ENCODE assay signal across 14 mouse cellular contexts in genomic region chr2:124888209-124888608, GRCm38 (mm10).
A peak's percentile ranks its signal among the peaks of the same experiment; 100 is the strongest.
DNase-seq lines count a peak whose midpoint lies in the region; ATAC-seq and TF ChIP-seq lines count a peak whose summit lies in the region.
"Had no signal": no experiment of that assay in that cellular context is flagged by ENCODE, and none has a peak within 500 bp of the region (broad histone marks: within the 10 kb centered on the region; RNA-seq: fewer than 3 reads in every experiment).

No protein-coding gene starts in this region.

- no peak overlapping the region for H3K4me2 ChIP-seq in lung, embryonic 14.5 days
- H3K4me2 ChIP-seq in heart, embryonic 11.5 days: no peak overlapping the region
- no peak overlapping the region for H3K4me2 ChIP-seq in liver, embryonic 15.5 days
- no peak overlapping the region for H3K4me2 ChIP-seq in hindbrain, embryonic 13.5 days
- H3K4me2 ChIP-seq: embryonic facial prominence, embryonic 15.5 days; forebrain, embryonic 15.5 days; midbrain, embryonic 12.5 days had no signal

- 25% methylated on average over 4 of the region's 4 CpGs for WGBS in lung, embryonic 14.5 days
- WGBS in heart, embryonic 11.5 days (ENCODE audit: insufficient replicate concordance): 13% methylated on average over 4 of the region's 4 CpGs
- WGBS in liver, embryonic 15.5 days (ENCODE audit: insufficient replicate concordance): 25% methylated on average over 4 of the region's 4 CpGs
- WGBS in hindbrain, embryonic 13.5 days: 57% methylated on average over 4 of the region's 4 CpGs

- ATAC-seq in frontal cortex, adult (ENCODE audit: low TSS enrichment): peak; percentile 50; the same call in 1 of the 2 replicates
- ATAC-seq in lung, embryonic 14.5 days (ENCODE audit: insufficient read depth): no peak
- ATAC-seq in heart, embryonic 11.5 days (replicated peaks; ENCODE audit: insufficient number of reproducible peaks, low FRiP score, low TSS enrichment): peak; percentile 65; the same call in 1 of the 2 replicates
- no peak for ATAC-seq in liver, embryonic 15.5 days (ENCODE audit: insufficient read depth)
- ATAC-seq in hindbrain, embryonic 13.5 days (ENCODE audit: low FRiP score): no peak
- ATAC-seq: forebrain, embryonic 15.5 days; inflammation-experienced regulatory T-cells, adult 6 months had no signal

- no peak for TF ChIP-seq CTCF in lung, embryonic 14.5 days (IDR thresholded peaks at IDR 0.05; ENCODE audit: low read depth)

- no peak overlapping the region for H3K9ac ChIP-seq in lung, embryonic 14.5 days
- no peak overlapping the region for H3K9ac ChIP-seq in heart, embryonic 11.5 days (ENCODE audit: low read depth, low read length)
- no peak overlapping the region for H3K9ac ChIP-seq in liver, embryonic 15.5 days
- H3K9ac ChIP-seq in hindbrain, embryonic 13.5 days: no peak overlapping the region
- H3K9ac ChIP-seq: embryonic facial prominence, embryonic 15.5 days; forebrain, embryonic 15.5 days; midbrain, embryonic 12.5 days had no signal

- no peaks in the 10 kb centered on the region for H3K27me3 ChIP-seq in lung, embryonic 14.5 days (ENCODE audit: insufficient read depth, low read length)
- no peaks in the 10 kb centered on the region for H3K27me3 ChIP-seq in heart, embryonic 11.5 days (ENCODE audit: control insufficient read depth, insufficient read depth, low read length)
- H3K27me3 ChIP-seq in liver, embryonic 15.5 days: no peaks in the 10 kb centered on the region
- H3K27me3 ChIP-seq in hindbrain, embryonic 13.5 days: no peaks in the 10 kb centered on the region
- H3K27me3 ChIP-seq: embryonic facial prominence, embryonic 15.5 days; forebrain, embryonic 15.5 days; midbrain, embryonic 12.5 days had no signal

- H3K4me3 ChIP-seq in lung, embryonic 14.5 days (ENCODE audit: low read depth, low read length): no peak overlapping the region
- H3K4me3 ChIP-seq in heart, embryonic 11.5 days (ENCODE audit: low read depth, low read length): no peak overlapping the region
- H3K4me3 ChIP-seq in liver, embryonic 15.5 days (replicated peaks): no peak overlapping the region
- no peak overlapping the region for H3K4me3 ChIP-seq in hindbrain, embryonic 13.5 days
- H3K4me3 ChIP-seq: embryonic facial prominence, embryonic 15.5 days; forebrain, embryonic 15.5 days; midbrain, embryonic 12.5 days had no signal

- H3K4me1 ChIP-seq in lung, embryonic 14.5 days (ENCODE audit: insufficient read depth): no peaks in the 10 kb centered on the region
- peaks cover 8% of the 10 kb centered on the region for H3K4me1 ChIP-seq in heart, embryonic 11.5 days (ENCODE audit: control insufficient read depth, insufficient read depth, low read length)
- H3K4me1 ChIP-seq in liver, embryonic 15.5 days (replicated peaks): no peaks in the 10 kb centered on the region
- H3K4me1 ChIP-seq in hindbrain, embryonic 13.5 days (replicated peaks): no peaks in the 10 kb centered on the region
- H3K4me1 ChIP-seq: embryonic facial prominence, embryonic 15.5 days; forebrain, embryonic 15.5 days; midbrain, embryonic 12.5 days had no signal

- H3K27ac ChIP-seq in lung, embryonic 14.5 days (ENCODE audit: low read depth): no peak overlapping the region
- peak overlapping the region; percentile 73; the same call in 1 of the 2 replicates for H3K27ac ChIP-seq in heart, embryonic 11.5 days (ENCODE audit: low read depth, low read length)
- H3K27ac ChIP-seq in liver, embryonic 15.5 days (replicated peaks): peak overlapping the region; percentile 29; the same call in 1 of the 2 replicates
- H3K27ac ChIP-seq in hindbrain, embryonic 13.5 days: no peak overlapping the region
- H3K27ac ChIP-seq: embryonic facial prominence, embryonic 15.5 days; forebrain, embryonic 15.5 days; midbrain, embryonic 12.5 days had no signal

- H3K9me3 ChIP-seq in lung, embryonic 14.5 days (ENCODE audit: low read depth, low read length): no peaks in the 10 kb centered on the region
- H3K9me3 ChIP-seq in heart, embryonic 11.5 days (replicated peaks; ENCODE audit: control insufficient read depth, low read length): no peaks in the 10 kb centered on the region
- no peaks in the 10 kb centered on the region for H3K9me3 ChIP-seq in liver, embryonic 15.5 days (replicated peaks)
- H3K9me3 ChIP-seq in hindbrain, embryonic 13.5 days: no peaks in the 10 kb centered on the region
- H3K9me3 ChIP-seq: embryonic facial prominence, embryonic 15.5 days; forebrain, embryonic 15.5 days; midbrain, embryonic 12.5 days had no signal

- no peak for DNase-seq in frontal cortex, postnatal 10 days (ENCODE audit: low spot score in 2 of 2)
- DNase-seq in lung, embryonic 14.5 days: peak; percentile 50
- DNase-seq in lung, postnatal 25 days (ENCODE audit: low spot score): no peak
- DNase-seq in ovary, postnatal 14 days (ENCODE audit: low spot score): no peak
- DNase-seq: cerebellum, adult 9-11 months; thymus, postnatal 25 days had no signal

- no peaks in the 10 kb centered on the region for H3K36me3 ChIP-seq in lung, embryonic 14.5 days (ENCODE audit: insufficient read depth)
- no peaks in the 10 kb centered on the region for H3K36me3 ChIP-seq in heart, embryonic 11.5 days (ENCODE audit: control insufficient read depth, insufficient read depth, low read length)
- H3K36me3 ChIP-seq in liver, embryonic 15.5 days (replicated peaks): no peaks in the 10 kb centered on the region
- no peaks in the 10 kb centered on the region for H3K36me3 ChIP-seq in hindbrain, embryonic 13.5 days
- H3K36me3 ChIP-seq: embryonic facial prominence, embryonic 15.5 days; forebrain, embryonic 15.5 days; midbrain, embryonic 12.5 days had no signal

Comparison
In these comparisons a context has a peak if more than half of its experiments do, and no peak if none do; other contexts are left out.
1. ATAC-seq: peak in frontal cortex, adult (single experiment) and heart, embryonic 11.5 days (single experiment); none in lung, embryonic 14.5 days (single experiment), liver, embryonic 15.5 days (single experiment) and hindbrain, embryonic 13.5 days (single experiment).
2. H3K27ac ChIP-seq: peak in heart, embryonic 11.5 days (single experiment) and liver, embryonic 15.5 days (single experiment); none in lung, embryonic 14.5 days (single experiment) and hindbrain, embryonic 13.5 days (single experiment).